Mouse (Mus musculus): ENCODE measurements at regions not wholly inside any gene's neighbourhood (a gene's known extent, or its start where the extent isn't known, plus 50 kb on each side); places are given as distances from the start of the nearest gene placed in this dataset.
"Not testable (repeated sequence)": the region's sequence is repeated elsewhere in the genome, so short reads cannot be mapped to it uniquely, and the experiment has no call there.

DNA sequence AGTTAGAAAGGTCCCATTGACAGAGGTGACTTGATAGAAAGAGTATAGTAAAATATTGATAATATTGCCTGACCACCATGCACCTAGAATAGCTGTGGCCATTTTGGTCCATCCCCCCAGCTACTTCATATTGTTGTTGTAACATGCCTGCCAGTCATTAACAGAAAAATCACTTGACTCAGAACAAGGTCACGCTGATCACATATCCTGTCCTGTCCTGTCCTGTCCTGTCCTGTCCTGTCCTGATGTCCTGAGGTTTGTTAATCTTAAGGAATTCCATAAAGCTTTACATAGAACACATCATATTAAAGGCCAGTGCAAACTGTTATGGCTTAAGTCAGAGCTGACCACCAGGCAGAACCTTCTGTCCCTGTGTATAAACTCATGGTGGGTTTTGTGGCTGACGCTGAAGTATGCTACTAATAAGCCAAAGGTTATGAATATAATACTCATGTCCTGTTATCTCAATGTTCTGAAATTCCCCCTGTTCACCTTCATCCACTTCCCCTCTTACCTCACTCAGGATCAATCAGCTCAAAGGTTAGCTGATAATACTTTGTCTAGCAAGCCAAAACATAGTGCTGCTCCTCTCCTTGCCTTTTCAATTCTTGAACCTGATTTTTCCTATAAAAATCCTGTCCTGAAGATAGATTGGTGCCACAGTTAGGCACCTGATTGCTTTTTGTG lies 173.7 kb downstream of the Alg10b start:
- WGBS, result 92% methylated on average over 2 of the region's 2 CpGs
- no peak for ATAC-seq (replicated peaks; ENCODE audit: insufficient number of reproducible peaks, insufficient read depth, low FRiP score, low read depth)
- H3K27me3 ChIP-seq, result no peaks in the 10 kb centered on the region

GRCm38 (mm10) chr15:90400326-90401280 lies 176.5 kb downstream of the Alg10b start:
- Histone ChIP-seq H3K9ac (no peak overlapping the region), H3K36me3 (no peaks in the 10 kb centered on the region), H3K9me3 (replicated peaks) (no peaks in the 10 kb centered on the region), H3K27me3 (no peaks in the 10 kb centered on the region), H3K4me3 (no peak overlapping the region), H3K27ac (no peak overlapping the region), H3K4me2 (no peak overlapping the region), H3K4me1 (replicated peaks) (no peaks in the 10 kb centered on the region)
- ATAC-seq (replicated peaks; ENCODE audit: insufficient number of reproducible peaks, insufficient read depth, low FRiP score, low read depth), result no peak
- WGBS, result 54% methylated on average over 5 of the region's 5 CpGs

More for the DNA sequence above, 173.7 kb downstream of the Alg10b start:
- H3K9me3 ChIP-seq (replicated peaks), result no peaks in the 10 kb centered on the region
- no peaks in the 10 kb centered on the region for H3K4me1 ChIP-seq (replicated peaks)
- no peak overlapping the region for H3K4me3 ChIP-seq
- no peak overlapping the region for H3K27ac ChIP-seq
- no peak overlapping the region for H3K9ac ChIP-seq
- no peak overlapping the region for H3K4me2 ChIP-seq
- no peaks in the 10 kb centered on the region for H3K36me3 ChIP-seq

- Histone ChIP-seq H3K36me3 (no peaks in the 10 kb centered on the region), H3K4me2 (no peak overlapping the region), H3K27me3 (no peaks in the 10 kb centered on the region), H3K4me3 (no peak overlapping the region), H3K9ac (no peak overlapping the region), H3K4me1 (replicated peaks) (0 out of 2 replicates have a peak, but pooled peaks cover 2% of the 10 kb centered on the region), H3K27ac (no peak overlapping the region), H3K9me3 (replicated peaks) (no peaks in the 10 kb centered on the region)
- no peak for ATAC-seq (replicated peaks; ENCODE audit: insufficient number of reproducible peaks, insufficient read depth, low FRiP score, low read depth)
- WGBS, result 95% methylated on average over 2 of the region's 2 CpGs
Observed at GRCm38 (mm10) chr15:90420776-90421175, 196.7 kb downstream of the Alg10b start.

DNA sequence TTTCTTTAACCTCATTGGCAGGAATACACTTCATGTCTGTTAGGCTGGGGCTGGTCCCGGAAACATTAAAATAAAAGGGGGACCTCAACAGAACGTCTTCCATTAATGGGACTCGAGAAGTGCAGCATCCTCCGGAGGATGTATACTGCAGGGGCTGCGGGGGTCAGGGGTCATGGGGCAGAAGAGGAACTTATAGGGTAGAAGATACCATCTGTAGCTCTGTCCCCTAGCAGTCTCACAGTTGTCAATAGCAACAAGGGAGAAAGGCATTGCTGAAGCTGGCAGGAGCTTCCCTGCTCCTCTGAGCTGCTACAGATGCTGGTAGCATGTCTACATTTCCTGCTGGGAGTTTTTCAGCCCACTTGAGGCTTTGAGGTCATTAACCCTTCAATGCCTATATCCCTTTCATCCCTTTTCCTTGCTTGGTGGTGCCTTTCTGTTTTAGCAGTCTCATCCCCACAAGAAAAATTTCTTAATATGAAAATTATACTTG lies 198.1 kb downstream of the Alg10b start:
- Histone ChIP-seq H3K9ac (no peak overlapping the region), H3K4me3 (no peak overlapping the region), H3K4me1 (replicated peaks) (0 out of 2 replicates have a peak, but pooled peaks cover 2% of the 10 kb centered on the region), H3K27me3 (no peaks in the 10 kb centered on the region), H3K4me2 (no peak overlapping the region), H3K27ac (no peak overlapping the region), H3K9me3 (replicated peaks) (no peaks in the 10 kb centered on the region), H3K36me3 (no peaks in the 10 kb centered on the region)
- ATAC-seq (replicated peaks; ENCODE audit: insufficient number of reproducible peaks, insufficient read depth, low FRiP score, low read depth), result no peak
- WGBS, result 55% methylated on average over 5 of the region's 5 CpGs

- H3K27me3 ChIP-seq; ATAC-seq (replicated peaks; ENCODE audit: insufficient number of reproducible peaks, insufficient read depth, low FRiP score, low read depth); H3K9me3 ChIP-seq (replicated peaks); H3K4me1 ChIP-seq (replicated peaks); H3K27ac ChIP-seq; H3K4me3 ChIP-seq; H3K36me3 ChIP-seq; H3K4me2 ChIP-seq; H3K9ac ChIP-seq: not testable (repeated sequence)
- WGBS, result 85% methylated on average over 3 of the region's 3 CpGs
Observed at GRCm38 (mm10) chr15:90431048-90431447, 206.9 kb downstream of the Alg10b start.

- Histone ChIP-seq H3K27me3 (no peaks in the 10 kb centered on the region), H3K9me3 (replicated peaks) (no peaks in the 10 kb centered on the region), H3K27ac (no peak overlapping the region), H3K4me2 (no peak overlapping the region), H3K4me1 (replicated peaks) (no peaks in the 10 kb centered on the region), H3K9ac (no peak overlapping the region), H3K36me3 (no peaks in the 10 kb centered on the region), H3K4me3 (no peak overlapping the region)
- ATAC-seq (replicated peaks; ENCODE audit: insufficient number of reproducible peaks, insufficient read depth, low FRiP score, low read depth), result no peak
- 54% methylated on average over 2 of the region's 2 CpGs for WGBS
Observed at GRCm38 (mm10) chr15:90432154-90432553, 208.0 kb downstream of the Alg10b start.

DNA sequence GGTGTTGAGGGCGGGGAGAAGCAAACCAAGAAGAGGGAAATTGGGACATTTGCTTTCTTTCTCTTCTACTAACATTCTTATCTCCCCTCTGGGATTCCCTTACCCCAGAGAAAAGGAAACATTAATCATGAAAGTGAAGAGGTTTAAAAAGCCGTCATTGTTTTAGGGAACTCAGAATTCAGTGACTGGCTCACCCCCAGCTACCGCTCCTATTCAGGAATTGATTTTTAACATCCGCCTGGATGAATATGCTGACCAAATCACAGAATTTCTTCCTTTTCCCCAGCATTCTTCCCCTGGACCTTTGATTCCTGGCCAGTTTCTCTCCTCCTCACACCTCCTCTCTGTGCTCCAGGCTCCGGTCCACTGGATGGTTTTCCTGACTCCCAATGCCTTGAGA lies 211.2 kb downstream of the Alg10b start:
- Histone ChIP-seq H3K27me3 (no peaks in the 10 kb centered on the region), H3K4me2 (no peak overlapping the region), H3K9ac (no peak overlapping the region), H3K4me1 (replicated peaks) (no peaks in the 10 kb centered on the region), H3K4me3 (no peak overlapping the region), H3K27ac (no peak overlapping the region), H3K9me3 (replicated peaks) (no peaks in the 10 kb centered on the region), H3K36me3 (no peaks in the 10 kb centered on the region)
- ATAC-seq (replicated peaks; ENCODE audit: insufficient number of reproducible peaks, insufficient read depth, low FRiP score, low read depth), result no peak
- 43% methylated on average over 5 of the region's 5 CpGs for WGBS

Measured in heart, embryonic 15.5 days (tissue).